Mouse (Mus musculus): ENCODE measurements around the gene Rptn. TPM values are rescaled to one million over a fixed set of nuclear protein-coding genes. Genes with fewer than 3 reads are reported as not detected.
"Not testable (repeated sequence)": the region's sequence is repeated elsewhere in the genome, so short reads cannot be mapped to it uniquely, and the experiment has no call there.

Gene Rptn
- polyA plus RNA-seq, 1 experiment from 2014 or later: not detected

GRCm38 (mm10) chr3:93411905-93412304 lies 18.4 kb downstream of the Rptn start:
- Histone ChIP-seq H3K27ac (no peak overlapping the region), H3K27me3 (no peaks in the 10 kb centered on the region), H3K4me2 (no peak overlapping the region), H3K9me3 (replicated peaks) (no peaks in the 10 kb centered on the region), H3K9ac (no peak overlapping the region), H3K36me3 (no peaks in the 10 kb centered on the region), H3K4me3 (replicated peaks) (no peak overlapping the region), H3K4me1 (replicated peaks) (no peaks in the 10 kb centered on the region)
- no peak for ATAC-seq (ENCODE audit: low read depth)
- WGBS (ENCODE audit: insufficient replicate concordance): 20% methylated on average over 2 of the region's 2 CpGs
- DNase-seq: no peak

- H3K36me3 ChIP-seq: no peaks in the 10 kb centered on the region
- no peaks in the 10 kb centered on the region for H3K4me1 ChIP-seq (replicated peaks)
- H3K9me3 ChIP-seq (replicated peaks): no peaks in the 10 kb centered on the region
- H3K4me3 ChIP-seq (replicated peaks): no peak overlapping the region
- H3K4me2 ChIP-seq: no peak overlapping the region
- DNase-seq (no peak), ATAC-seq (ENCODE audit: low read depth) (no peak)
- 45% methylated on average over 3 of the region's 3 CpGs for WGBS (ENCODE audit: insufficient replicate concordance)
- H3K27ac ChIP-seq: no peak overlapping the region
- no peaks in the 10 kb centered on the region for H3K27me3 ChIP-seq
- H3K9ac ChIP-seq: no peak overlapping the region
Observed at GRCm38 (mm10) chr3:93431673-93432072, 38.2 kb downstream of the Rptn start.

GRCm38 (mm10) chr3:93442030-93442429 lies 48.5 kb downstream of the Rptn start, which contains the start of gene Tchh:
Tchh (plus strand) TSS chr3:93442330.
- Histone ChIP-seq H3K4me2 (no peak within 1 kb of the TSS), H3K27ac (no peak within 1 kb of the TSS), H3K27me3 (peaks cover 60% of the 10 kb centered on the region), H3K36me3 (no peaks in the 10 kb centered on the region), H3K4me1 (replicated peaks) (peaks cover 5% of the 10 kb centered on the region; the same call in 1 of the 2 replicates), H3K4me3 (replicated peaks) (0 out of 2 replicates have a peak within 1 kb of the TSS, but pooled peaks have one; percentile 52), H3K9ac (no peak within 1 kb of the TSS), H3K9me3 (replicated peaks) (no peaks in the 10 kb centered on the region)
- no peak for ATAC-seq (ENCODE audit: low read depth)
- no peak for DNase-seq
- WGBS (ENCODE audit: insufficient replicate concordance): 61% methylated on average over 1 of the region's 1 CpGs

- Histone ChIP-seq H3K4me2 (peak overlapping the region; percentile 66), H3K9ac (no peak overlapping the region), H3K9me3 (replicated peaks) (no peaks in the 10 kb centered on the region), H3K4me3 (replicated peaks) (peak overlapping the region; percentile 52), H3K4me1 (replicated peaks) (peaks cover 5% of the 10 kb centered on the region; the same call in 1 of the 2 replicates), H3K27ac (no peak overlapping the region), H3K36me3 (no peaks in the 10 kb centered on the region), H3K27me3 (peaks cover 70% of the 10 kb centered on the region)
- DNase-seq (no peak), ATAC-seq (ENCODE audit: low read depth) (no peak)
- under 1% methylated on average over 38 of the region's 38 CpGs for WGBS (ENCODE audit: insufficient replicate concordance)
Observed at GRCm38 (mm10) chr3:93443501-93444101, 50.1 kb downstream of the Rptn start.

GRCm38 (mm10) chr3:93444343-93445164 lies 51.1 kb downstream of the Rptn start:
- Histone ChIP-seq H3K4me3 (replicated peaks) (peak overlapping the region; percentile 52), H3K4me1 (replicated peaks) (peaks cover 5% of the 10 kb centered on the region; the same call in 1 of the 2 replicates), H3K9me3 (replicated peaks) (no peaks in the 10 kb centered on the region), H3K9ac (no peak overlapping the region; the same call in 1 of the 2 replicates), H3K36me3 (no peaks in the 10 kb centered on the region), H3K27me3 (peaks cover 71% of the 10 kb centered on the region), H3K4me2 (peak overlapping the region; percentile 66), H3K27ac (no peak overlapping the region)
- under 1% methylated on average over 56 of the region's 56 CpGs for WGBS (ENCODE audit: insufficient replicate concordance)
- no peak for DNase-seq
- peak; percentile 36; the same call in 1 of the 2 replicates for ATAC-seq (ENCODE audit: low read depth)

GRCm38 (mm10) chr3:93445165-93445705 lies 51.7 kb downstream of the Rptn start:
- no peak for ATAC-seq (ENCODE audit: low read depth)
- H3K27me3 ChIP-seq: peaks cover 78% of the 10 kb centered on the region

GRCm38 (mm10) chr3:93446128-93446755 lies 52.7 kb downstream of the Rptn start:
- Histone ChIP-seq H3K36me3 (no peaks in the 10 kb centered on the region), H3K9ac (no peak overlapping the region), H3K9me3 (replicated peaks) (no peaks in the 10 kb centered on the region), H3K27me3 (peaks cover 70% of the 10 kb centered on the region), H3K27ac (no peak overlapping the region), H3K4me3 (replicated peaks) (peak overlapping the region; percentile 46), H3K4me2 (peak overlapping the region; percentile 66), H3K4me1 (replicated peaks) (peaks cover 5% of the 10 kb centered on the region; the same call in 1 of the 2 replicates)
- ATAC-seq (ENCODE audit: low read depth) (no peak), DNase-seq (no peak)
- 1% methylated on average over 54 of the region's 54 CpGs for WGBS (ENCODE audit: insufficient replicate concordance)

More at GRCm38 (mm10) chr3:93445165-93445705, 51.7 kb downstream of the Rptn start:
- peaks cover 5% of the 10 kb centered on the region; the same call in 1 of the 2 replicates for H3K4me1 ChIP-seq (replicated peaks)
- DNase-seq: no peak
- no peaks in the 10 kb centered on the region for H3K9me3 ChIP-seq (replicated peaks)
- H3K27ac ChIP-seq: no peak overlapping the region
- 2% methylated on average over 36 of the region's 36 CpGs for WGBS (ENCODE audit: insufficient replicate concordance)
- H3K4me2 ChIP-seq: peak overlapping the region; percentile 66
- peak overlapping the region; percentile 52 for H3K4me3 ChIP-seq (replicated peaks)
- H3K9ac ChIP-seq: no peak overlapping the region
- no peaks in the 10 kb centered on the region for H3K36me3 ChIP-seq

GRCm38 (mm10) chr3:93446756-93447137 lies 53.2 kb downstream of the Rptn start:
- H3K9me3 ChIP-seq (replicated peaks); H3K27ac ChIP-seq; DNase-seq; H3K4me1 ChIP-seq (replicated peaks); H3K9ac ChIP-seq; ATAC-seq (ENCODE audit: low read depth); H3K36me3 ChIP-seq: not testable (repeated sequence)
- H3K4me2 ChIP-seq: peak overlapping the region; percentile 66
- 2% methylated on average over 32 of the region's 32 CpGs for WGBS (ENCODE audit: insufficient replicate concordance)
- H3K4me3 ChIP-seq (replicated peaks): peak overlapping the region; percentile 46
- H3K27me3 ChIP-seq: peaks cover 67% of the 10 kb centered on the region

GRCm38 (mm10) chr3:93447138-93447841 lies 53.8 kb downstream of the Rptn start:
- Histone ChIP-seq H3K36me3 (no peaks in the 10 kb centered on the region), H3K4me2 (peak overlapping the region; percentile 66), H3K9me3 (replicated peaks) (no peaks in the 10 kb centered on the region), H3K4me1 (replicated peaks) (peaks cover 5% of the 10 kb centered on the region; the same call in 1 of the 2 replicates), H3K4me3 (replicated peaks) (peak overlapping the region; percentile 46), H3K9ac (no peak overlapping the region), H3K27me3 (peaks cover 65% of the 10 kb centered on the region), H3K27ac (no peak overlapping the region)
- under 1% methylated on average over 59 of the region's 59 CpGs for WGBS (ENCODE audit: insufficient replicate concordance)
- DNase-seq (no peak), ATAC-seq (ENCODE audit: low read depth) (no peak)

Measured in liver, embryonic 13.5 days (tissue).